Mouse (Mus musculus) bone marrow macrophage, adult 2 months (primary cell): ENCODE measurements around the gene Sstr4.

Experiments used
- CTCF ChIP-seq: IDR thresholded peaks from 2 replicates; pipeline ENCODE4 v1.5.1; 2012; ENCODE audit warnings: low read depth, mild to moderate bottlenecking, low read length, moderate library complexity
- POLR2A ChIP-seq: IDR thresholded peaks from 2 replicates; pipeline ENCODE4 v1.6.1; 2012; ENCODE audit warnings: mild to moderate bottlenecking, low read depth, low read length, borderline replicate concordance

DNA sequence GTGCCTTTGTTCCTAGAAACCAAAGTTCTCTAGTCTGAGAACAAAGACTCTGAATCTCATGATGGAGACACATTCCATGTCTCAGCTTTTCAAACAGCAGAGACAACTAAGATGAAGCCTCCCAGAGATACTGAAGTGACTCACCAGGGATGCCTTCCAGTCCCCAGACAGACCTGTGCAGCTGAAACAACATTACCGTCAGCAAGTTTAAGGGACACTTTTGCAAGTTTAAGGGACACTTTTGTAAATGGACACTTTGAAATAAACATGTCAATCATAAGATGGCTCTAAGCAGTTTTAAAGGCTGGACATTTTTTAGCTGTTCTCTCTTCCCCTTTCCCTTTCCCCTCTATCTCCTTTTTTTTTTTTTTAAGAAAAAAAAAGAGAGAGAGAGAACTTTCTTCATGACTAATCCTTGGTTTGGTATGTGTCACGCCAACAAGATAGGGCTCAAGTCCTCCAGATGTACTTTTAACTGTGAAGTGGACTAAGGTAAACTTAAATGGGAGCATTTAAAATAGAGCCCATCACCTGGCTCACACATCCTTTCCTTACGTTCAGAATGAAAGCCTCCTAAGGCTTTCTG, 44.6 kb downstream of the Sstr4 start:
- TF ChIP-seq POLR2A: no peak
- TF ChIP-seq CTCF: no peak
